16 mouse cellular contexts compared by ENCODE assay signal in genomic region chr3:88219940-88220339, GRCm38 (mm10). TPM values are rescaled to one million over a fixed set of nuclear protein-coding genes. Genes with fewer than 3 reads are reported as not detected.
DNase-seq lines count a peak whose midpoint lies in the region; ATAC-seq and TF ChIP-seq lines count a peak whose summit lies in the region.
"Had no signal": no experiment of that assay in that cellular context is flagged by ENCODE, and none has a peak within 500 bp of the region (broad histone marks: within the 10 kb centered on the region; RNA-seq: fewer than 3 reads in every experiment).

No protein-coding gene starts in this region.

- WGBS in forebrain, embryonic 10.5 days = 8% methylated on average over 9 of the region's 9 CpGs
- WGBS in hindbrain, embryonic 13.5 days = 4% methylated on average over 9 of the region's 9 CpGs
- 5% methylated on average over 9 of the region's 9 CpGs for WGBS in midbrain, embryonic 16.5 days

- peaks cover 100% of the 10 kb centered on the region for H3K27me3 ChIP-seq in forebrain, embryonic 10.5 days (ENCODE audit: poor library complexity, severe bottlenecking)
- H3K27me3 ChIP-seq in hindbrain, embryonic 13.5 days = peaks cover 35% of the 10 kb centered on the region
- H3K27me3 ChIP-seq in midbrain, embryonic 16.5 days (ENCODE audit: control insufficient read depth, insufficient read depth, low read depth, low read length) = peaks cover 3% of the 10 kb centered on the region

- TF ChIP-seq CTCF in cortical plate, adult 2 months (IDR thresholded peaks at IDR 0.05; ENCODE audit: extremely low read depth, insufficient read depth, low read length) = no peak

- H3K4me1 ChIP-seq in cortical plate, adult 2 months (ENCODE audit: control insufficient read depth, insufficient read depth, low read length) = peaks cover 26% of the 10 kb centered on the region
- peaks cover 99% of the 10 kb centered on the region for H3K4me1 ChIP-seq in forebrain, embryonic 10.5 days
- peaks cover 89% of the 10 kb centered on the region for H3K4me1 ChIP-seq in hindbrain, embryonic 13.5 days (replicated peaks)
- peaks cover 21% of the 10 kb centered on the region for H3K4me1 ChIP-seq in midbrain, embryonic 16.5 days (ENCODE audit: control insufficient read depth, insufficient read depth, low read length)

- DNase-seq in forebrain, embryonic 10.5 days (ENCODE audit: extremely low spot score, low spot score) = peak; percentile 72
- DNase-seq in kidney, postnatal 4 days = no peak
- DNase-seq in urinary bladder, postnatal 10 days (ENCODE audit: low spot score) = no peak
- DNase-seq in right cerebral cortex, postnatal 36 days (ENCODE audit: low spot score in 2 of 2) = no peak
- no peak for DNase-seq in cerebellum, postnatal 25 days
- DNase-seq: adrenal gland, postnatal 14 days; cerebellum, adult 9-11 months; heart, adult 18-20 months; liver, embryonic 13.5 days; lung, postnatal 10 days; thymus, postnatal 4 days had no signal

- no peaks in the 10 kb centered on the region for H3K9me3 ChIP-seq in forebrain, embryonic 10.5 days
- no peaks in the 10 kb centered on the region for H3K9me3 ChIP-seq in hindbrain, embryonic 13.5 days
- no peaks in the 10 kb centered on the region for H3K9me3 ChIP-seq in midbrain, embryonic 16.5 days (replicated peaks; ENCODE audit: control insufficient read depth, low read length, poor library complexity, severe bottlenecking)
- H3K9me3 ChIP-seq: liver, embryonic 13.5 days had no signal

- H3K27ac ChIP-seq in cortical plate, adult 2 months (ENCODE audit: insufficient read depth, low read length) = peak overlapping the region; percentile 86
- peak overlapping the region; percentile 98 for H3K27ac ChIP-seq in forebrain, embryonic 10.5 days
- peak overlapping the region; percentile 99 for H3K27ac ChIP-seq in hindbrain, embryonic 13.5 days
- H3K27ac ChIP-seq in midbrain, embryonic 16.5 days (ENCODE audit: low read length) = peak overlapping the region; percentile 84
- H3K27ac ChIP-seq: liver, embryonic 13.5 days had no signal

- H3K36me3 ChIP-seq in forebrain, embryonic 10.5 days (replicated peaks) = peaks cover 96% of the 10 kb centered on the region
- H3K36me3 ChIP-seq in hindbrain, embryonic 13.5 days = peaks cover 47% of the 10 kb centered on the region
- H3K36me3 ChIP-seq in midbrain, embryonic 16.5 days (ENCODE audit: control insufficient read depth, insufficient read depth, low read length) = 0 out of 2 replicates have a peak, but pooled peaks cover 3% of the 10 kb centered on the region
- H3K36me3 ChIP-seq: liver, embryonic 13.5 days had no signal

- H3K4me3 ChIP-seq in cortical plate, adult 2 months (ENCODE audit: insufficient read depth, low read length) = no peak overlapping the region
- H3K4me3 ChIP-seq in forebrain, embryonic 10.5 days = peak overlapping the region; percentile 78
- H3K4me3 ChIP-seq in hindbrain, embryonic 13.5 days = peak overlapping the region; percentile 75
- no peak overlapping the region for H3K4me3 ChIP-seq in midbrain, embryonic 16.5 days (ENCODE audit: low read depth, low read length)
- H3K4me3 ChIP-seq: liver, embryonic 13.5 days; megakaryocyte, embryonic 14.5 days had no signal

- peak overlapping the region; percentile 80 for H3K9ac ChIP-seq in hindbrain, embryonic 13.5 days
- peak overlapping the region; percentile 36 for H3K9ac ChIP-seq in midbrain, embryonic 16.5 days (ENCODE audit: low read depth, low read length)
- H3K9ac ChIP-seq: liver, embryonic 13.5 days had no signal

- H3K4me2 ChIP-seq in hindbrain, embryonic 13.5 days = peak overlapping the region; percentile 86
- peak overlapping the region; percentile 70 for H3K4me2 ChIP-seq in midbrain, embryonic 16.5 days (ENCODE audit: low read length)
- H3K4me2 ChIP-seq: liver, embryonic 13.5 days had no signal

- TF ChIP-seq POLR2A in cortical plate, adult 2 months (IDR thresholded peaks at IDR 0.05; ENCODE audit: extremely low read depth, insufficient read depth, low read length) = peak; percentile 34; the same call in 1 of the 2 replicates

- no peak for ATAC-seq in hindbrain, embryonic 13.5 days (ENCODE audit: low FRiP score)
- ATAC-seq in midbrain, embryonic 16.5 days = no peak
- ATAC-seq: intestine, embryonic 16.5 days had no signal

RNA-seq across cellular contexts. Expression of gene Rhbg, which starts 34.6 kb away (rescaled TPM):
- polyA plus RNA-seq in cortical plate, adult 2 months (2012; rRNA removed) = not detected in 2 replicates
- polyA plus RNA-seq in forebrain, embryonic 10.5 days (2016; fragmentation: Nextera tagmentation; extraction: Ambion mirVana) = 0.37 and 0.38 TPM in 2 replicates
- polyA plus RNA-seq in hindbrain, embryonic 13.5 days (2015; fragmentation: Nextera tagmentation; extraction: Ambion mirVana) = 0.22 and 0.32 TPM in 2 replicates
- 0.18 and 0.21 TPM in 2 replicates for polyA plus RNA-seq in midbrain, embryonic 16.5 days (2015; fragmentation: Nextera tagmentation; extraction: Ambion mirVana)

Comparison
In these comparisons a context has a peak if more than half of its experiments do, and no peak if none do; other contexts are left out.
1. H3K4me3 ChIP-seq: peak in forebrain, embryonic 10.5 days (single experiment) and hindbrain, embryonic 13.5 days (single experiment); none in cortical plate, adult 2 months (single experiment) and midbrain, embryonic 16.5 days (single experiment).
2. Peak in every context shown above with its lines, with median percentiles within 50 percentile points of each other: H3K27ac ChIP-seq.